Mouse (Mus musculus) heart, embryonic 12.5 days (tissue): ENCODE data around the gene Tm4sf5. TPM values are rescaled to one million over a fixed set of nuclear protein-coding genes. Genes with fewer than 3 reads are reported as not detected.

Experiments
- ATAC-seq: fragments of 200-750 bp; cut with Nextera tagmentation; 2 replicates; pipeline ENCODE4 v1.8.0; 2017; ENCODE audit warnings: moderate TSS enrichment, moderate library complexity; ENCODE audit not compliant: insufficient number of reproducible peaks, low FRiP score
- H3K27ac ChIP-seq: fragments of 300-500 bp; sonication (generic); 2 replicates; pipeline ENCODE4 v1.5.1; 2016; ENCODE audit warnings: mild to moderate bottlenecking, moderate library complexity; ENCODE audit not compliant: poor library complexity, severe bottlenecking
- H3K27me3 ChIP-seq: fragments of 300-500 bp; sonication (generic); replicated peaks from 2 replicates; pipeline ENCODE4 v1.6.1; 2016; ENCODE audit warnings: mild to moderate bottlenecking, moderate library complexity
- H3K36me3 ChIP-seq: fragments of 300-500 bp; sonication (generic); 2 replicates; pipeline ENCODE4 v1.6.1; 2016; ENCODE audit warnings: mild to moderate bottlenecking, moderate library complexity
- H3K4me1 ChIP-seq: fragments of 300-500 bp; sonication (generic); replicated peaks from 2 replicates; pipeline ENCODE4 v1.6.1; 2016; ENCODE audit warnings: mild to moderate bottlenecking
- H3K4me2 ChIP-seq: fragments of 300-500 bp; sonication (generic); 2 replicates; pipeline ENCODE4 v1.6.1; 2016; ENCODE audit warnings: mild to moderate bottlenecking, moderate library complexity
- H3K4me3 ChIP-seq: fragments of 300-500 bp; sonication (generic); 2 replicates; pipeline ENCODE4 v1.5.1; 2016; ENCODE audit warnings: mild to moderate bottlenecking
- H3K9ac ChIP-seq: fragments of 300-500 bp; sonication (generic); 2 replicates; pipeline ENCODE4 v1.6.1; 2016; ENCODE audit warnings: mild to moderate bottlenecking, moderate library complexity
- H3K9me3 ChIP-seq: fragments of 300-500 bp; sonication (generic); replicated peaks from 2 replicates; pipeline ENCODE4 v1.6.1; 2016; ENCODE audit warnings: mild to moderate bottlenecking, moderate library complexity
- WGBS: fragments of 180-500 bp; shearing (Covaris S2); methylation state at CpG from one replicate; pipeline ENCODE4 v1.1.7; 2016; 5-methylcytosine and 5-hydroxymethylcytosine counted together
- polyA plus RNA-seq: library from polyadenylated mRNA; unstranded; fragments of >200 nt; fragmentation: Nextera tagmentation; extraction: Ambion mirVana; gene quantifications from 2 replicates; pipeline ENCODE4 v1.2.1, GENCODE M21; 2016

The Tm4sf5 gene
- polyA plus RNA-seq, 1 experiment from 2014 or later, result 9.7 TPM

- Histone ChIP-seq H3K36me3 (no peaks in the 10 kb centered on the region), H3K4me3 (no peak overlapping the region), H3K4me1 (0 out of 2 replicates have a peak, but pooled peaks cover 3% of the 10 kb centered on the region), H3K27me3 (peaks cover 33% of the 10 kb centered on the region), H3K9ac (no peak overlapping the region), H3K27ac (no peak overlapping the region), H3K9me3 (no peaks in the 10 kb centered on the region), H3K4me2 (peak overlapping the region; percentile 35)
- ATAC-seq, result no peak
- 11% methylated on average over 19 of the region's 19 CpGs for WGBS
These were observed 4.9 kb downstream of the Tm4sf5 start for GRCm38 (mm10) chr11:70509753-70510564.

GRCm38 (mm10) chr11:70511242-70511641 is 6.2 kb downstream of the Tm4sf5 start:
- Histone ChIP-seq H3K4me1 (no peaks in the 10 kb centered on the region), H3K9ac (no peak overlapping the region), H3K9me3 (no peaks in the 10 kb centered on the region), H3K27ac (no peak overlapping the region), H3K4me2 (no peak overlapping the region), H3K27me3 (peaks cover 29% of the 10 kb centered on the region), H3K36me3 (no peaks in the 10 kb centered on the region), H3K4me3 (no peak overlapping the region)
- ATAC-seq, result no peak
- WGBS, result 76% methylated on average over 2 of the region's 2 CpGs

GRCm38 (mm10) chr11:70511825-70512224 is 6.8 kb downstream of the Tm4sf5 start:
- ATAC-seq, result no peak
- 88% methylated on average over 7 of the region's 7 CpGs for WGBS

GRCm38 (mm10) chr11:70512709-70513342 is 7.8 kb downstream of the Tm4sf5 start:
- Histone ChIP-seq H3K4me2 (no peak overlapping the region), H3K9me3 (no peaks in the 10 kb centered on the region), H3K27me3 (peaks cover 28% of the 10 kb centered on the region), H3K4me1 (no peaks in the 10 kb centered on the region), H3K36me3 (no peaks in the 10 kb centered on the region), H3K27ac (no peak overlapping the region), H3K9ac (no peak overlapping the region), H3K4me3 (no peak overlapping the region)
- 67% methylated on average over 7 of the region's 7 CpGs for WGBS
- ATAC-seq, result no peak

More at GRCm38 (mm10) chr11:70511825-70512224, 6.8 kb downstream of the Tm4sf5 start:
- Histone ChIP-seq H3K27ac (no peak overlapping the region), H3K4me2 (no peak overlapping the region), H3K4me3 (no peak overlapping the region), H3K9me3 (no peaks in the 10 kb centered on the region), H3K9ac (no peak overlapping the region), H3K4me1 (no peaks in the 10 kb centered on the region), H3K27me3 (peaks cover 29% of the 10 kb centered on the region), H3K36me3 (no peaks in the 10 kb centered on the region)

GRCm38 (mm10) chr11:70513520-70513919 is 8.5 kb downstream of the Tm4sf5 start:
- Histone ChIP-seq H3K27ac (no peak overlapping the region), H3K36me3 (no peaks in the 10 kb centered on the region), H3K9me3 (no peaks in the 10 kb centered on the region), H3K4me3 (no peak overlapping the region), H3K9ac (no peak overlapping the region), H3K4me2 (no peak overlapping the region), H3K27me3 (peaks cover 21% of the 10 kb centered on the region), H3K4me1 (no peaks in the 10 kb centered on the region)
- ATAC-seq, result no peak
- 61% methylated on average over 11 of the region's 11 CpGs for WGBS

GRCm38 (mm10) chr11:70514288-70514687 is 9.2 kb downstream of the Tm4sf5 start, which contains the start of gene Vmo1:
Gene Vmo1, minus strand, starts transcription at chr11:70514616.
- 86% methylated on average over 7 of the region's 7 CpGs for WGBS

GRCm38 (mm10) chr11:70516352-70516751 is 11.3 kb downstream of the Tm4sf5 start:
- ATAC-seq, result no peak
- Histone ChIP-seq H3K27ac (no peak overlapping the region), H3K4me2 (no peak overlapping the region), H3K4me3 (no peak overlapping the region), H3K9me3 (no peaks in the 10 kb centered on the region), H3K4me1 (peaks cover 11% of the 10 kb centered on the region), H3K27me3 (0 out of 2 replicates have a peak, but pooled peaks cover 4% of the 10 kb centered on the region), H3K9ac (no peak overlapping the region), H3K36me3 (no peaks in the 10 kb centered on the region)
- WGBS, result 18% methylated on average over 2 of the region's 2 CpGs

More at GRCm38 (mm10) chr11:70514288-70514687, 9.2 kb downstream of the Tm4sf5 start, which contains the start of gene Vmo1:
- Histone ChIP-seq H3K9ac (no peak within 1 kb of the TSS), H3K27ac (no peak within 1 kb of the TSS), H3K9me3 (no peaks in the 10 kb centered on the region), H3K4me1 (no peaks in the 10 kb centered on the region), H3K36me3 (no peaks in the 10 kb centered on the region), H3K4me2 (no peak within 1 kb of the TSS), H3K27me3 (peaks cover 17% of the 10 kb centered on the region), H3K4me3 (no peak within 1 kb of the TSS)
- no peak for ATAC-seq

- 54% methylated on average over 1 of the region's 1 CpGs for WGBS
These were observed 13.4 kb downstream of the Tm4sf5 start for GRCm38 (mm10) chr11:70518436-70518835.

GRCm38 (mm10) chr11:70518923-70519322 is 13.9 kb downstream of the Tm4sf5 start, which contains the start of gene Gltpd2:
Gene Gltpd2, plus strand, starts transcription at chr11:70519196.
- Histone ChIP-seq H3K4me1 (peaks cover 11% of the 10 kb centered on the region), H3K36me3 (no peaks in the 10 kb centered on the region), H3K9me3 (no peaks in the 10 kb centered on the region), H3K9ac (peak within 1 kb of the TSS; percentile 68), H3K27me3 (0 out of 2 replicates have a peak, but pooled peaks cover 4% of the 10 kb centered on the region), H3K4me3 (peak within 1 kb of the TSS; percentile 39), H3K27ac (peak within 1 kb of the TSS; percentile 36; the same call in 1 of the 2 replicates), H3K4me2 (peak within 1 kb of the TSS; percentile 67)
- WGBS, result 81% methylated on average over 10 of the region's 10 CpGs
- no peak for ATAC-seq

More at GRCm38 (mm10) chr11:70518436-70518835, 13.4 kb downstream of the Tm4sf5 start:
- no peak for ATAC-seq
- Histone ChIP-seq H3K4me3 (no peak overlapping the region), H3K27me3 (0 out of 2 replicates have a peak, but pooled peaks cover 4% of the 10 kb centered on the region), H3K9ac (no peak overlapping the region), H3K27ac (no peak overlapping the region), H3K36me3 (no peaks in the 10 kb centered on the region), H3K4me1 (peaks cover 11% of the 10 kb centered on the region), H3K9me3 (no peaks in the 10 kb centered on the region), H3K4me2 (no peak overlapping the region)

GRCm38 (mm10) chr11:70520178-70520769 is 15.2 kb downstream of the Tm4sf5 start:
- Histone ChIP-seq H3K4me1 (peaks cover 11% of the 10 kb centered on the region), H3K27me3 (0 out of 2 replicates have a peak, but pooled peaks cover 4% of the 10 kb centered on the region), H3K27ac (peak overlapping the region; percentile 36; the same call in 1 of the 2 replicates), H3K9ac (peak overlapping the region; percentile 68), H3K36me3 (no peaks in the 10 kb centered on the region), H3K4me2 (peak overlapping the region; percentile 67), H3K4me3 (peak overlapping the region; percentile 39), H3K9me3 (no peaks in the 10 kb centered on the region)
- ATAC-seq, result peak; percentile 61; the same call in 1 of the 2 replicates
- 6% methylated on average over 41 of the region's 41 CpGs for WGBS
